Mouse (Mus musculus) bone marrow macrophage, adult 2 months (primary cell): ENCODE measurements at regions not wholly inside any gene's neighbourhood (a gene's known extent, or its start where the extent isn't known, plus 50 kb on each side); places are given as distances from the start of the nearest gene placed in this dataset.

ENCODE experiments used
- CTCF ChIP-seq: IDR thresholded peaks from 2 replicates; pipeline ENCODE4 v1.5.1; 2012; ENCODE audit warnings: low read depth, mild to moderate bottlenecking, low read length, moderate library complexity
- POLR2A ChIP-seq: IDR thresholded peaks from 2 replicates; pipeline ENCODE4 v1.6.1; 2012; ENCODE audit warnings: mild to moderate bottlenecking, low read depth, low read length, borderline replicate concordance

DNA sequence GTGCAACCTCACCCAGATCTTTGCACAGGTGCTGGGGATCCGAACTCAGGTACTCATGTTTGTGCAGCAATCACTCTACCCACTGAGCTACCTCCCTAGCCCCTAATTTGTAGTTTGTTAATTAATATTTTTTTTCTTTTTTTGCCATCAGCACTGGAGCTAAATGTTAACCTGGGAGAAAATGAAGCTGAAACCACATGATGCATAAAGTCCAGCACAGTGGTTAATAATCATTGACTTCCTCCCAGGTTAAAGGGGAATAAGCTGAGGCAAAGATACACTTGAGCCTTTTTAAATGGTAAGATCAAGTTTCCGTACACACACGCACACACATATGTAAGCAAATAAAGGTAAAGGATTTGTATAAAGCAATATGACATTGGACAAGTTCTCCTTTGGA, 273.0 kb upstream of the Maf start:
- TF ChIP-seq POLR2A (no peak), CTCF (no peak)
